Mouse (Mus musculus): Measurements from ENCODE around the gene Nif3l1. TPM values are rescaled to one million over a fixed set of nuclear protein-coding genes. Genes with fewer than 3 reads are reported as not detected.
A peak's percentile ranks its signal among the peaks of the same experiment; 100 is the strongest.

Nif3l1 gene
- polyA plus RNA-seq, 1 experiment, result 21.3 TPM

- peaks cover 4% of the 10 kb centered on the region; the same call in 1 of the 2 replicates for H3K4me1 ChIP-seq (ENCODE audit: control insufficient read depth, insufficient read depth, low read length)
- peaks cover 31% of the 10 kb centered on the region for H3K36me3 ChIP-seq (ENCODE audit: control insufficient read depth, insufficient read depth, low read length)
- DNase-seq, result no peak
- H3K27ac ChIP-seq (ENCODE audit: insufficient read depth, low read depth, low read length), result no peak overlapping the region
- no peak overlapping the region for H3K4me3 ChIP-seq (ENCODE audit: insufficient read depth, low read depth, low read length)
- TF ChIP-seq CTCF (conservative IDR thresholded peaks at IDR 0.05; ENCODE audit: insufficient read depth, insufficient read length, low read depth, low read length) (no peak), POLR2A (IDR thresholded peaks at IDR 0.05; ENCODE audit: low read depth, low read length) (no peak)
- no peaks in the 10 kb centered on the region for H3K27me3 ChIP-seq (replicated peaks; ENCODE audit: control insufficient read depth, insufficient read depth, low read length)
- WGBS, result 13% methylated on average over 7 of the region's 7 CpGs
Measured at GRCm38 (mm10) chr1:58420961-58421360, 24.0 kb upstream of the Nif3l1 start.

GRCm38 (mm10) chr1:58422879-58423278, 22.1 kb upstream of the Nif3l1 start:
- Histone ChIP-seq H3K27me3 (replicated peaks; ENCODE audit: control insufficient read depth, insufficient read depth, low read length) (no peaks in the 10 kb centered on the region), H3K4me3 (ENCODE audit: insufficient read depth, low read depth, low read length) (peak overlapping the region; percentile 53), H3K27ac (ENCODE audit: insufficient read depth, low read depth, low read length) (peak overlapping the region; percentile 94), H3K4me1 (ENCODE audit: control insufficient read depth, insufficient read depth, low read length) (peaks cover 4% of the 10 kb centered on the region; the same call in 1 of the 2 replicates), H3K36me3 (ENCODE audit: control insufficient read depth, insufficient read depth, low read length) (peaks cover 21% of the 10 kb centered on the region)
- WGBS, result under 1% methylated on average over 13 of the region's 13 CpGs
- DNase-seq, result peak; percentile 76
- TF ChIP-seq POLR2A (IDR thresholded peaks at IDR 0.05; ENCODE audit: low read depth, low read length), result no peak
- no peak for TF ChIP-seq CTCF (conservative IDR thresholded peaks at IDR 0.05; ENCODE audit: insufficient read depth, insufficient read length, low read depth, low read length)

GRCm38 (mm10) chr1:58423371-58424248, 21.3 kb upstream of the Nif3l1 start, which contains the start of gene Clk1:
Gene Clk1, minus strand, starts transcription at chr1:58424066.
- under 1% methylated on average over 79 of the region's 79 CpGs for WGBS
- H3K27me3 ChIP-seq (replicated peaks; ENCODE audit: control insufficient read depth, insufficient read depth, low read length), result no peaks in the 10 kb centered on the region
- H3K4me3 ChIP-seq (ENCODE audit: insufficient read depth, low read depth, low read length), result peak within 1 kb of the TSS; percentile 53
- peaks cover 14% of the 10 kb centered on the region for H3K36me3 ChIP-seq (ENCODE audit: control insufficient read depth, insufficient read depth, low read length)
- TF ChIP-seq POLR2A (IDR thresholded peaks at IDR 0.05; ENCODE audit: low read depth, low read length), result peak; percentile 95
- TF ChIP-seq CTCF (conservative IDR thresholded peaks at IDR 0.05; ENCODE audit: insufficient read depth, insufficient read length, low read depth, low read length), result no peak
- DNase-seq, result peak; percentile 99
- peaks cover 4% of the 10 kb centered on the region; the same call in 1 of the 2 replicates for H3K4me1 ChIP-seq (ENCODE audit: control insufficient read depth, insufficient read depth, low read length)
- peak within 1 kb of the TSS; percentile 94 for H3K27ac ChIP-seq (ENCODE audit: insufficient read depth, low read depth, low read length)

GRCm38 (mm10) chr1:58424551-58424950, 20.4 kb upstream of the Nif3l1 start:
- TF ChIP-seq CTCF (conservative IDR thresholded peaks at IDR 0.05; ENCODE audit: insufficient read depth, insufficient read length, low read depth, low read length), result no peak
- TF ChIP-seq POLR2A (IDR thresholded peaks at IDR 0.05; ENCODE audit: low read depth, low read length), result no peak
- WGBS, result 97% methylated on average over 3 of the region's 3 CpGs

DNA sequence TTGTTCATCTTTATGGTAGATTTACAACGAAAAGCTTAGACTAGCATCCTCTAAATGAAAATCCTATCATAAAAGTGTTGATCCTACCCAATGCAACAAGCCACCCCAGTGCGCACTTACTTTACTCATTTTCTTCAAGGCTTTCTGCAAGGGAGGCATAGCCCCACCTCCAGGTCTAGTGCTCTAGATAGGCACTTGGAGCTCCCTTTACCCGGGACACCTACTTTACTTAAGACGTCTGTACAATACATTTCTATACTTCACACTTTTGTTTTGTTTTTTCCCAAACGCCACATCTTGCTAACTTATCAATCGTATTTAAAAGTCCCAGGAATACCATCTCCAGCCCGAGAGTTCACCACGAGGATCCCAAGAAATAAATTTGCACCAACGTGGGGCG, 260 bp upstream of the Nif3l1 start:
- Histone ChIP-seq H3K4me3 (ENCODE audit: insufficient read depth, low read depth, low read length) (peak overlapping the region; percentile 82), H3K36me3 (ENCODE audit: control insufficient read depth, insufficient read depth, low read length) (no peaks in the 10 kb centered on the region; the same call in 1 of the 2 replicates), H3K27me3 (replicated peaks; ENCODE audit: control insufficient read depth, insufficient read depth, low read length) (no peaks in the 10 kb centered on the region), H3K27ac (ENCODE audit: insufficient read depth, low read depth, low read length) (no peak overlapping the region), H3K4me1 (ENCODE audit: control insufficient read depth, insufficient read depth, low read length) (peaks cover 2% of the 10 kb centered on the region; the same call in 1 of the 2 replicates)
- TF ChIP-seq CTCF (conservative IDR thresholded peaks at IDR 0.05; ENCODE audit: insufficient read depth, insufficient read length, low read depth, low read length) (no peak), POLR2A (IDR thresholded peaks at IDR 0.05; ENCODE audit: low read depth, low read length) (no peak)
- no peak for DNase-seq
- WGBS, result 9% methylated on average over 10 of the region's 10 CpGs

More at GRCm38 (mm10) chr1:58424551-58424950, 20.4 kb upstream of the Nif3l1 start:
- Histone ChIP-seq H3K27me3 (replicated peaks; ENCODE audit: control insufficient read depth, insufficient read depth, low read length) (no peaks in the 10 kb centered on the region), H3K27ac (ENCODE audit: insufficient read depth, low read depth, low read length) (no peak overlapping the region), H3K4me1 (ENCODE audit: control insufficient read depth, insufficient read depth, low read length) (0 out of 2 replicates have a peak, but pooled peaks cover 4% of the 10 kb centered on the region), H3K36me3 (ENCODE audit: control insufficient read depth, insufficient read depth, low read length) (peaks cover 10% of the 10 kb centered on the region; the same call in 1 of the 2 replicates), H3K4me3 (ENCODE audit: insufficient read depth, low read depth, low read length) (no peak overlapping the region)
- DNase-seq, result no peak

GRCm38 (mm10) chr1:58445861-58446260, 910 bp downstream of the Nif3l1 start:
- Histone ChIP-seq H3K4me3 (ENCODE audit: insufficient read depth, low read depth, low read length) (peak overlapping the region; percentile 82), H3K27me3 (replicated peaks; ENCODE audit: control insufficient read depth, insufficient read depth, low read length) (no peaks in the 10 kb centered on the region), H3K4me1 (ENCODE audit: control insufficient read depth, insufficient read depth, low read length) (peaks cover 2% of the 10 kb centered on the region; the same call in 1 of the 2 replicates), H3K27ac (ENCODE audit: insufficient read depth, low read depth, low read length) (peak overlapping the region; percentile 51), H3K36me3 (ENCODE audit: control insufficient read depth, insufficient read depth, low read length) (no peaks in the 10 kb centered on the region; the same call in 1 of the 2 replicates)
- TF ChIP-seq CTCF (conservative IDR thresholded peaks at IDR 0.05; ENCODE audit: insufficient read depth, insufficient read length, low read depth, low read length) (no peak), POLR2A (IDR thresholded peaks at IDR 0.05; ENCODE audit: low read depth, low read length) (no peak)
- DNase-seq, result no peak
- 2% methylated on average over 11 of the region's 11 CpGs for WGBS

GRCm38 (mm10) chr1:58447766-58448165, 2.8 kb downstream of the Nif3l1 start:
- no peaks in the 10 kb centered on the region for H3K27me3 ChIP-seq (replicated peaks; ENCODE audit: control insufficient read depth, insufficient read depth, low read length)
- DNase-seq, result peak; percentile 74
- WGBS, result 64% methylated on average over 7 of the region's 7 CpGs
- peaks cover 2% of the 10 kb centered on the region; the same call in 1 of the 2 replicates for H3K4me1 ChIP-seq (ENCODE audit: control insufficient read depth, insufficient read depth, low read length)
- TF ChIP-seq POLR2A (IDR thresholded peaks at IDR 0.05; ENCODE audit: low read depth, low read length), result no peak
- no peak for TF ChIP-seq CTCF (conservative IDR thresholded peaks at IDR 0.05; ENCODE audit: insufficient read depth, insufficient read length, low read depth, low read length)
- H3K4me3 ChIP-seq (ENCODE audit: insufficient read depth, low read depth, low read length), result no peak overlapping the region
- no peak overlapping the region for H3K27ac ChIP-seq (ENCODE audit: insufficient read depth, low read depth, low read length)
- no peaks in the 10 kb centered on the region; the same call in 1 of the 2 replicates for H3K36me3 ChIP-seq (ENCODE audit: control insufficient read depth, insufficient read depth, low read length)
